Mouse (Mus musculus) lung, adult 2 months (tissue): Measurements from ENCODE around the gene Wfdc13.

Source experiments
- CTCF ChIP-seq: fragments of 200-500 bp; IDR thresholded peaks from 2 replicates; pipeline ENCODE4 v1.5.1; 2011; ENCODE audit warnings: mild to moderate bottlenecking, low read length, control low read depth; ENCODE audit not compliant: insufficient read depth
- POLR2A ChIP-seq: fragments of 200-500 bp; IDR thresholded peaks from 2 replicates; pipeline ENCODE4 v1.6.1; 2011; ENCODE audit warnings: low read depth, mild to moderate bottlenecking, control low read depth, low read length, borderline replicate concordance; ENCODE audit errors: extremely low read depth

DNA sequence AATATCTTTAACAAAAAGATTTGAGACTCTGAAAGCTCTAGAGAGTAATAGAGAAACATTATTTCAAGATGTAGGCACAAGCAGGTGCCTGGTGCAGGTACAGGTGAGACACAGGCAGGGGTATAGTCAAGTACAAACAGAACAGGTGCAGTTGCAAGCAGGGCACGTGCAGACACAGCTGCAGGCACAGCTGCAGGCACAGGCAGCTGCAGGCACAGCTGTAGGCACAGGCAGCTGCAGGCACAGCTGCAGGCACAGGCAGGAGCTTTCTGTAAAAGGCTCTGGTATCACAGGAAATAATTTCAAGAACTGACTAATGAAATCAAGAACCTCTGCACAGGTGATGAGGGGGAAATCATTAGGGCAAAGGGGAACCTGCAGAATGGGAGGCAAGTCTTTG is 14.0 kb upstream of the Wfdc13 start:
- TF ChIP-seq CTCF (no peak), POLR2A (no peak)
